Mouse (Mus musculus) embryonic stem cell, embryonic (primary cell): Measurements from ENCODE around the gene Tti1.
"Not testable (repeated sequence)": the region's sequence is repeated elsewhere in the genome, so short reads cannot be mapped to it uniquely, and the experiment has no call there.

ENCODE experiments used
- CTCF ChIA-PET, 4 experiments: fragments of 300-600 bp in 2 of 4; fragments of 350-600 bp in 2 of 4; sonication (Branson Sonifier 250); formaldehyde crosslinking; loops; one replicate each; lab custom pipeline; 2022; ENCODE audit warnings: inconsistent platforms in 2 of 4; lab: Charles Lee
- POLR2A ChIA-PET, 4 experiments: fragments of 300-600 bp in 2 of 4; fragments of 350-600 bp in 2 of 4; sonication (Branson Sonifier 250); formaldehyde crosslinking; loops; one replicate each; lab custom pipeline; 2022; ENCODE audit warnings: antibody characterized with exemption in 4 of 4, inconsistent platforms in 1 of 4; lab: Charles Lee

The Tti1 gene

DNA sequence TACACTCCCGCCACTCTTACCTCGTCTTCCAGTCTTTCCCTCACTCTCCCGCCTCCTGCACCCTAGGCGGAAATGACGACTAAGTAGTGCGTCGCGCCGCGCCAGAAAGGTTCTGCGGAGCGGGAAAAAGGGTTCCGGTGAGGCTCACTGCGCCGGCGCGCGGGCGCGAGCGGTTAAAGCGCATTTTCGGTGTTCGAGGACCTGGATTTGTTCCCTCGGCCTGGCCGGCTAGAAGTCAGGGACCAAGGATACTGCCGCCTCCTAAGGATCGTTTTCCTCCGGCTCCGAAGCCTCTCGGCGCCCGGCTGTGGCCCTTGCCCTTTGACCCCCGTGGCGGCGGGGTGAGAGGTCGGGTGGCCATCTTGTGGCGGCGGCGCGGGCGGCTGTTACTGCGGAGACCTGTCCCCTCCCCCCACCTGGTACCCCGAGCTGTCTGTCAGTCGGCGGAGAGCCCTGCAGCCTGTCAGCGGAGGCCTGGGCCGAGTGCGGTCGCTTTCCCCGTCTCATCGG, at the start of gene Tti1, which contains the start of gene Rprd1b:
TSS of gene Tti1 (minus strand) at position 80 of the 510 bp plus-strand sequence.
TSS of gene Rprd1b (plus strand) at position 144 of the 510 bp plus-strand sequence.
- CTCF ChIA-PET: interaction anchor here in 2 of 4 experiments (1.0 to 1.2 kb wide), 2 partner anchors 45 to 50 kb away, joined by 3 to 13 read pairs; no protein-coding TSS in a partner anchor
- POLR2A ChIA-PET: interaction anchor here (0.6 to 3.1 kb wide), 25 partner anchors 9 to 654 kb away, joined by 3 to 24 read pairs (median 4); no protein-coding TSS in a partner anchor

DNA sequence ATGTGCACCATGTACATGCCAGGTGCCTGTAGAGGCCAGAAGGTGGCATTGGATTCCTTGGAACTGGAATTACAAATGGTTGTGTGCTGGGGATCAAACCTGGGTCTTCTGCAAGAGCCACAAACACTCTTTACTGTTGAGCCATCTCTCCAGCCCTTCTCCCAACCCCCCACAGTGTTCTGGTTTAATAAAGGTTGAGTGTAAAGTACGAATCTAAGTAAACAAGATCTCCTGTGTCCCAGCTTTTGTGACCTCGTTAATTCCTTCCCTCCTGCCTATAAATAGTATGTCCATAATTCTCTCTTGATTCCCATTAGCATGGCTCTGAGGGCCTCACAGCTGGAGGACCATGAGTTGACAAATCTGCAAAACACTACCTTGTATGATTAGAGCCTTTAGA, 49.7 kb upstream of the Tti1 start:
- ChIA-PET CTCF (interaction anchor here in 1 of 4 experiments (0.6 kb wide), 1 partner anchor 141 kb away, joined by 4 read pairs; no protein-coding TSS in a partner anchor), POLR2A (interaction anchor here in 2 of 4 experiments (0.6 to 0.7 kb wide), 2 partner anchors 16 to 76 kb away, joined by 3 to 5 read pairs; no protein-coding TSS in a partner anchor)

DNA sequence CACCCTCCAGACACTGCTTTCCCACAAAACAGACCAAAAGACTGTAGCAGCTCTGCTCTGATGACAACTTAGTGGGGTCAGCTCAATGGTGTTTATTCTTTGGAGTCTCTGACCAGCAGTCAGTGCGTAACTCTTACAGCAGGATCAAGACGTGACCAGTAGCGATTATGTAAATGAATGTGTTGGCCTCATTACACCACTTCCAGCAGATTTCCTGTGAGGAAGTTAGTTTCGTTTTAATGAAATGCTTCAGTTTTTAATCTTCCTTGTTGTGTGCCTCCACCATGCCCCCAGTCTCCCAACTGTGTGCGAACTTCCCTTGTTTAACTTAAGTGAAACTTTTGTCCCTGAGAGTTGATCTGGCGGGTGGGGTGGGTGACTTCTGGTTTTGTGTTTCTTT, 48.5 kb upstream of the Tti1 start:
- CTCF ChIA-PET: interaction anchor here in 2 of 4 experiments (0.7 to 1.4 kb wide), 3 partner anchors 9 to 128 kb away, joined by 3 to 4 read pairs (median 3); no protein-coding TSS in a partner anchor

DNA sequence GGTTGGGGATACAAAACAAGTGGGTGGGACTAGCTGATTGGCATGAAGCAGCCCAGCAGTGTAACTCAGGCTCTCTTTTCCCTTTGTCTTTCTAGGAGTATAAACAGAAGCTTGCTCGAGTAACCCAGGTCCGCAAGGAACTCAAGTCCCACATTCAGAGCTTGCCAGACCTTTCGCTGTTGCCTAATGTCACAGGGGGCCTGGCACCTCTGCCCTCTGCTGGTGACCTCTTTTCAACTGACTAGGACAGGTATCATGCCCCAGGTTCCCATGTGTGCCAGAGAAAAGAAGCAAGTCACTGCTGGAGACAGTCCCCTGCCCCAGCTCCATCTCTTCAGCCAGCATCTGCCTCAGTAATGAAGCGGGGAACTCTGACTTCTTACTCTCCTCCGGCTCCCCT, 46.6 kb upstream of the Tti1 start:
- POLR2A ChIA-PET: interaction anchor here in 2 of 4 experiments (1.1 to 2.1 kb wide), 6 partner anchors 8 to 478 kb away, joined by 3 to 7 read pairs (median 4); no protein-coding TSS in a partner anchor
- CTCF ChIA-PET: interaction anchor here in 3 of 4 experiments (0.6 to 1.4 kb wide), 9 partner anchors 8 to 138 kb away, joined by 3 to 4 read pairs (median 3); no protein-coding TSS in a partner anchor

More for the DNA sequence above, 48.5 kb upstream of the Tti1 start:
- POLR2A ChIA-PET: interaction anchor here in 1 of 4 experiments (1.4 kb wide), 1 partner anchor 53 kb away, joined by 3 read pairs; no protein-coding TSS in a partner anchor

DNA sequence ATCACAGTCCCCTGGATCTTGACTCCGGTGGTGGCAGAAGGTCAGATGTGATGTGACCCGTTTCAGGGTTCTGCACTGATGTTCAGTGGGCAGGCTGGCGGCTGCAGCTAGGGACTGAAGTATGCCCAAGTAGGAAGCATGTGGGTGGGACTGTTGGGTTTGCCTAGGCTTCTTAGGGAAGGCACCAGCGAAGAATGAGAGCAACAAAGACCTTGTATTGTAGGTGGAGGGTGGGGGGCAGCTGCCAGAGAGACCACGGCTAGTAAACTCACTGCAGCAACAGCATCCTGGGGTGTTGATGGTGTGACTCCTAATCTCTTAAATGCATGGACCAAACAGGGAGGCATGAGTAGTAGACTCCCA, 43.4 kb upstream of the Tti1 start:
- POLR2A ChIA-PET: interaction anchor here in 3 of 4 experiments (0.7 to 1.9 kb wide), 6 partner anchors 9 to 272 kb away, joined by 3 to 5 read pairs (median 3); no protein-coding TSS in a partner anchor
- CTCF ChIA-PET: interaction anchor here in 2 of 4 experiments (1.2 to 1.5 kb wide), 2 partner anchors 8 to 139 kb away, joined by 3 read pairs; no protein-coding TSS in a partner anchor

DNA sequence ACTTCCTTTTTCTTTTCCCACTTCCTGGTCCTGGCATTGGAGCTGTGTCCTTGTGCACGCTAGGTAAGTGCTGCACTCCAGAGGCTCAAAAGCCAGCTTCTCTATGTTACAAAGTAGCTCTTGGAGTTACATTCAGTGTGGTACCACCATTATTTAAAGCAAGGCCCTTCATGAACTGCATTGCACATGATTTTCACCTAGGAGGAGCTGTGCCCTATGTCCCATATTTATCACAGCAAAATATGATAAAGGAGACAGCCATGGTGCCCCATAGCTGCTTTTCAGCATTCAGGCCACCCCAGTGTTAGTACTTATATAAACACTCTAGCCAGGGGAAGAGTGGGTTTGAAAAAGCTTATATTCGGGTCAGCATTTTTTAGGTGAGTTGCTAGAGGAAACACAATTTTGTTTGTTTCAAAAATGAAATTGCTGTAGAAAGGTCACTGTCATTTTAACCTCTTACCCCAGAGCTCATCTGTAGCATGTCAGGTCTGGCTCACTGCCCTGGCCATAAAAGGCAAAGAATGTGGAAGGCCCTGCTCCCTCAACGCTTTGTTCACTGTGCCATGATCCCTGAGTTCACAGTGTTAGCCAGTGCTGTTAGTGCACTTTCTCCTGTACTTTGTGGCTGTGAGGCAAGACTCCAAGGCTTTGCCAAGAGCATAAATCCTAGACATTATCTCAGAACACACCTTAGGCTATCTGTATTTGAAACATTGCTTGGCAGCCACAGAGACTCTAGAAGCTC, 42.8 kb upstream of the Tti1 start:
- ChIA-PET POLR2A (interaction anchor here in 2 of 4 experiments (0.6 to 1.9 kb wide), 6 partner anchors 8 to 272 kb away, joined by 3 to 5 read pairs (median 3); no protein-coding TSS in a partner anchor), CTCF (interaction anchor here (0.6 to 1.5 kb wide), 5 partner anchors 9 to 245 kb away, joined by 3 read pairs; no protein-coding TSS in a partner anchor)

DNA sequence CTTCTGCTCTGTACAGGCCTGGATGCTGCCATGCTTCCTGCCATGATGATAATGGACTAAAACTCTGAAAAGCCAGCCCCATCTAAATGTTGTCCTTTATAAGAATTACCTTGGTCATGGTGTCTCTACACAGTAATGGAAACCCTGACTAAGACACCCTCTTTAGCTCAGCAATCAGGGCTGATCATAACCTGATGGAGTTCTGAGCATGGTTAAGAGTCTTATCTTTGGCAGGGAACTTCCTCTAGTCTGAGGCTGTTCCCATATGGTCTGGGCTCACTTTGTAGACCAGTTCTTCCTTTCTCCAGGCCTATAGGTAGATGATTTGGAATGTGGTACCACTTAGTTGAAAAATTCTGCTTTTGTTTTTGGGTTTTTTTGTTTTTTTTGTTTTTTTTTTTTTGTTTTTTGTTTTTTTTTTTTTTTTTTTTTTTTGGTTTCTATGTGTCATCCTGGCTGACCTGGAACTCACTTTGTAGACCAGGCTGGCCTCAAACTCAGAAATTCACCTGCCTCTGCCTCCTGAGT, 40.3 kb upstream of the Tti1 start:
- ChIA-PET CTCF (interaction anchor here in 2 of 4 experiments (0.6 to 1.6 kb wide), 3 partner anchors 8 to 190 kb away, joined by 3 to 4 read pairs (median 3); no protein-coding TSS in a partner anchor), POLR2A (interaction anchor here in 2 of 4 experiments (0.5 to 0.7 kb wide), 3 partner anchors 17 to 85 kb away, joined by 3 to 4 read pairs (median 3); no protein-coding TSS in a partner anchor)

DNA sequence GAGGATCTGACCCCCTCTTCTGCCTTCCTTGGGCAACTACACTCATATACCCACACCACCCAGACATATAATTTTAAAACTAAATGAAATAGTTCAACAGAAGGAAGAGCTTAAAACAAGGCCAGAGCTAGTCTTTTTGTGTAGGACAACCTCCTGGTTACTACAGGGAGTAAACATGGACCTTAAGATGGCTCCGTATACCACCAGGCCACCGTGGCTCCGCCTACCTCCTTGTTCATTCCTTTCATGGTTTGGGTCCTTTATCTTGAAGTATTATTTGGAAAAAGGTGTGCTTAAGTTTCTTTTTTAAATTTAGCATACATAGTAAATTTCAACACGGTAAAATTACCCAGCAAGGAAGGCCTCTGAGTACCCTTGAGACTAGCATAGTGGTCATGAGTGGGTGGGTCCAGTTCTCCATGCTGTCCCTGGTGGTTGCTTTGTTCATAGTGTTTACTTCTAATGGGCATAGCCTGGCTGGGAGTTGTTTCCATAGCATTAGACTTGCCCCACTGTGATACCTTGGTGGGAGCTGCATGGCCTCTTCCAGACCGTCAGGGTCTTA, 39.1 kb upstream of the Tti1 start:
- CTCF ChIA-PET: interaction anchor here in 3 of 4 experiments (0.7 to 1.6 kb wide), 4 partner anchors 128 to 143 kb away, joined by 3 to 7 read pairs (median 4); no protein-coding TSS in a partner anchor
- POLR2A ChIA-PET: interaction anchor here in 1 of 4 experiments (0.7 to 1.7 kb wide), 5 partner anchors 8 to 114 kb away, joined by 3 to 7 read pairs (median 4); no protein-coding TSS in a partner anchor

DNA sequence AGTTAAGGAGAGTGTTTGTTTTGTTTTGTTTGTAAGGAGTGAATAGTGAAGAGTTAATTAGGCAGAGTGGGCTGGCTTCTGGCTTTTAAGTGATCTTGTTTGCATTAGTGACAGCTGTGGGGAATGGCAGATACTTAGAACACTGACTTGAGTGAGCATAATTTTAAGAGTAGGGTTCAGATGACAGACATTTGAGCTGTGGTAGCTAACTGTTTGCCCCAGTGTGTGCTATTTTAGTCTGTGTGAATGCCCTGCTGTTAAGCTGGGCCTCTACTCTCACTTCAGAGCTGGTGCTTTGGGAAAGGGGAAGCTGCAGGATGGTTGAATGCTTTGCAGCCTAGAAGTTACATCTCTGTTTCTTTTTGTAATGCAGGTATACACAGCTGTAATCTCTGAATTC, 38.2 kb upstream of the Tti1 start:
- ChIA-PET CTCF (interaction anchor here in 3 of 4 experiments (0.5 to 1.6 kb wide), 9 partner anchors 8 to 922 kb away, joined by 3 to 7 read pairs (median 3); no protein-coding TSS in a partner anchor), POLR2A (interaction anchor here in 2 of 4 experiments (0.8 to 1.7 kb wide), 4 partner anchors 9 to 115 kb away, joined by 3 to 7 read pairs (median 4); no protein-coding TSS in a partner anchor)

DNA sequence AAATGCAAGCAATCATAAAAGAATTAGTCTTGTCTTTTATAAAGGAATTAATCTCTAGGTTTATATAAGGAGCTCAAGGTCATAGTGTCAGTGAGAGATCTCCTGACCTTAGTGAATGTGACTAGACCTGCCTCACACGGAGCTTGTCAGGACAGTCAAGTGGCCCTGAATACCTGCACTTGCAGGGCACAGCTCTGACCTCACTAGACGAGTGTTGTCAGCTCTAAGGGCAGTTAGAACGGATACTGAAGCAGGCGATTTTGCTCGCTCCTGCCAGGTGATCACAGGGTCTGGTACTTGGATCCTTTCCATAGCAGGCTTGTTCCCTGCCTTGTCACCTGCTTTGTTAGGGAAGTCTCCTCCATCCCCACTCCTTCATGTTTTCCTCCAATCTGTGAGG, 36.8 kb upstream of the Tti1 start:
- POLR2A ChIA-PET: interaction anchor here in 3 of 4 experiments (0.6 to 1.1 kb wide), 3 partner anchors 9 to 88 kb away, joined by 3 to 4 read pairs (median 3); no protein-coding TSS in a partner anchor
- CTCF ChIA-PET: interaction anchor here (0.6 to 1.7 kb wide), 6 partner anchors 9 to 130 kb away, joined by 3 to 5 read pairs (median 3); no protein-coding TSS in a partner anchor

DNA sequence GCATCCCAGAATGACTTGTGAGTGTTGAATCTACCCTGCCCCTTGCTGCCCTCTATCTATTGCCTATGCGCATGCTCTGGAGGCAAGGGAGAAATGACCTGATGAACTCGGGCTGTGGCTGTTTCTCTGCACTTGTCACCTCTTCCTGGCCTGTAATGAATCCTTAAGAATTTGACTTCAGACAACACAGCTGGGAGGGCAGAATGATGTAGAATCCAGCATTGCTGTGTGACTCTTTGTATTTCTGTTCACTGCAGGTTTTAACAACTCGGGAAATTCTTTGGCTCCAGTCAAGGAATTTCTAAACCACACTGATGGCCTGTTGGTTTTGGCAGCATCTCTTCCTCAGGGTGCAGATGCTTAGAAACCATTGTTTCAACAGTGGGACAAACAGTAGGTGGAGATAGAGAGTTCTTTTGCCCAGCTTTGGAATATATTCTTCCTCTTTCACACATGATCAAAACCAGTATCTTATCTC, 36.4 kb upstream of the Tti1 start:
- POLR2A ChIA-PET: interaction anchor here in 3 of 4 experiments (0.6 to 1.4 kb wide), 4 partner anchors 9 to 88 kb away, joined by 3 to 4 read pairs (median 3); no protein-coding TSS in a partner anchor
- CTCF ChIA-PET: interaction anchor here (0.5 to 1.7 kb wide), 8 partner anchors 9 to 144 kb away, joined by 3 to 6 read pairs (median 3); no protein-coding TSS in a partner anchor

DNA sequence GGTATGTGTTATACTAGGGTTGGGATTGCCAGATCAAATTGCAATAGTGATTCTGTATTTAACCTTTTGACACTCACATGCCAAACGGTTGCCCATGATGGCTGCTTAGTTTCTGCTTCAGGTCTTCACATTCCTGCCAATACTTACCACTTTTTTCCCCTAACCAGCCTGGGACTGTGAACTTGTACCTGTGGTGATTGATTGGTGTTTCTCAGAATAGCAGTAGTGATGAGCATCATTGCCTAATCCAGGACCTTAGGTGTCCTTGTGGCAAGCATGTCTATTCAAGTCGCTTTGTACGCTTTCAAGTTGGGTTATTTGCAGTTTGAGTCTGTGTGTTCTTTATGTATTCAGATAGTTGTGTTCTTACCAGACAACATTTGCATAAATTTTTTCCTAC, 34.8 kb upstream of the Tti1 start:
- POLR2A ChIA-PET: interaction anchor here in 1 of 4 experiments (0.8 to 1.6 kb wide), 5 partner anchors 8 to 19 kb away, joined by 3 to 5 read pairs (median 3); no protein-coding TSS in a partner anchor

DNA sequence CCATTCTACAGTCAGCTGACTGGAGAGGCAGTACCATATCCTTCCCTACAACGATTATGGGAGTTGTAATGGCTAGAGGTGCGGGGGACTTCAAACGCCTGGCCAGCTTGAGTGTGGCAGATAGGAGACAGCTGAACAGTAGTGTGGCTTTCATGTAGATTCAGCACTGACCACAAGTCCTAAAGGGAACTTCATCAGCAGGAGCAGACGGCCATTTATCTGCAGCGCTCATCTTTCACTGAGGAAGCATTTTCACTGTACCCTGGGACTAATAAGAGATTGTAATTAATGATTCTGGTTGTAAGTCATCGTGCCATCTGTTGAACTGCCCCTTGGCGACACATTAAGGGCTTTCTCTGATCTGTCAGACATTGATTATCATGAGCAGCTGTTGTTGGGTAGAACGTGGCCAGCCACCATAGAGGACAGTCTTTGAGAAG, 31.5 kb upstream of the Tti1 start:
- CTCF ChIA-PET: no interaction called here

More for the DNA sequence above, 34.8 kb upstream of the Tti1 start:
- CTCF ChIA-PET: no interaction called here

DNA sequence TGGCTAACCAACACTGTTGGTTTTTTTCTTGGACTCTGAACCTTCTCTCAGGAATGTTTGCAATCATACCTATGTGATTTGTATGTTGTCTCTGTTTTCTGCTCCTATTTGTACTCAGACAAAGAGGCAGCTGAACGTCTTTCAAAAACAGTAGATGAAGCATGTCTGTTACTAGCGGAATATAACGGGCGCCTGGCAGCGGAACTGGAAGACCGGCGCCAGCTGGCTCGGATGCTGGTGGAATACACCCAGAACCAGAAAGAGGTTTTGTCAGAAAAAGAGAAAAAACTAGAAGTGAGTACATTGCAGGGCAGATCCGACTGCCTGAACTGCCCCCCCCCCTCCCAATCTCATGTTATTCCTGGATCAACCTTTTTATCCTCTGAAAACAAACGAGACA, 30.3 kb upstream of the Tti1 start:
- ChIA-PET POLR2A (interaction anchor here in 2 of 4 experiments (0.7 to 0.8 kb wide), 3 partner anchors 12 to 291 kb away, joined by 3 read pairs; no protein-coding TSS in a partner anchor), CTCF (interaction anchor here in 1 of 4 experiments (1.4 kb wide), 1 partner anchor 10 kb away, joined by 4 read pairs; no protein-coding TSS in a partner anchor)

More for the DNA sequence above, 31.5 kb upstream of the Tti1 start:
- POLR2A ChIA-PET: interaction anchor here in 1 of 4 experiments (0.8 to 2.5 kb wide), 3 partner anchors 14 to 93 kb away, joined by 3 to 7 read pairs (median 5); no protein-coding TSS in a partner anchor

DNA sequence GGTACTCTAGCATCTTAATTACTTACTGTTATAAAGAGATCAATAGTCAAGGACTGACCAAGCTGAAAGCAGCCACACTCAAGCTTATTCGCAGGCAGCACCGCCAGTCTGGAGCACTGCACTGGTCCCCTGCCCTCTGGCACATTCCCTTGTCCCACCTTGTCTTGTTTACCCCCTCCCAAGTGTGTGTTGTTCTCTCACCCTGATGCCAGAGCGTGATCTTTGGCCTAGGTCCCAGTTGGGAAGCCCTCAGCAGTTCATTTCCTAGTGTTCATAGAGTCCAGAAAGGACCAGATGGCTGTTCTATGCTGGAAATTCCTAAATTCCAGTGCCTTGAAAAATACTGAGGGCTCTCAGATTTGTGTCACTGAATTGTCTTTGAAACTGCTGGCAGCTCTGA, 28.8 kb upstream of the Tti1 start:
- POLR2A ChIA-PET: interaction anchor here in 1 of 4 experiments (1.0 kb wide), 1 partner anchor 10 kb away, joined by 4 read pairs; no protein-coding TSS in a partner anchor
- CTCF ChIA-PET: interaction anchor here in 1 of 4 experiments (0.8 kb wide), 1 partner anchor 138 kb away, joined by 3 read pairs; no protein-coding TSS in a partner anchor

DNA sequence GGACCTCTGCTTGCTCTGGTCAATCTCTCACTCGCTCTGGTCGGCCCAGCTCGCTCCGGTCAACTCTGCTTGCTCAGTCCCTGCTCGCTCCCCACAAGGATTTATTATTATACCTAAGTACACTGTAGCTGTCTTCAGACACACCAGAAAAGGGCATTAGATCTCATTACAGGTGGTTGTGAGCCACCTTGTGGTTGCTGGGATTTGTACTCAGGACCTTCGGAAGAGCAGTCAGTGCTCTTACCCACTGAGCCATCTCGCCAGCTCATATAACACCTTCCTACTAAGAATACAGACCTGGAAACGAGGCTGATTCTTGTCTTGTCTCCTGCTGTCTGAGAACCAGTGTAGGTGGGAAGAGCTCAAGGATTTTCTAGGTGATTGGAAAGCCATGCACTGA, 27.1 kb upstream of the Tti1 start:
- CTCF ChIA-PET: not testable (repeated sequence)
- POLR2A ChIA-PET: interaction anchor here in 2 of 4 experiments (0.6 to 1.6 kb wide), 7 partner anchors 9 to 99 kb away, joined by 3 to 6 read pairs (median 3); no protein-coding TSS in a partner anchor
